Mouse (Mus musculus): Measurements from ENCODE around the gene Serpinf1. TPM values are rescaled to one million over a fixed set of nuclear protein-coding genes. Genes with fewer than 3 reads are reported as not detected.

Serpinf1 gene
- polyA plus RNA-seq, 1 experiment, result 27.5 TPM

DNA sequence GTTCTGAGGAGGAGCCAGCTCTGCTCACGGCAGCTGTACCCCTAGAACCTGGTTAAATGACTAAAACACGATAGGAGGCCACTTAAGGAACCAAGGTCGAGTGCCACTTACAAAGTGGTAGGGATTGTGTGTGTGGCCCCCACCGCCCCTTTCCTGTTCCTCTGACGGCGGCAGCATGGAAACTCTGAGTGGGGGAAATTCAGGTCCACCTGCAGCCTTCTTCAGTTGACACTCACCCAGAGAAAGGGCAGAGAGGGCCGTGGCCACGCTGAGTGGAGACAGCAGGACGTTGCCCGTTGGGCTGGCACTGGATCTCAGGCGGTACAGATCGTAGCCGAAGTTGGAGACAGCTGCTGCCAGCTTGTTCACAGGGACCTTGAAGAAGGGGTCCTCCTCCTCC, 6.5 kb downstream of the Serpinf1 start:
- H3K4me1 ChIP-seq (ENCODE audit: control insufficient read depth, insufficient read depth, low read length), result no peaks in the 10 kb centered on the region
- TF ChIP-seq POLR2A (IDR thresholded peaks at IDR 0.05; ENCODE audit: borderline replicate concordance, insufficient read depth, low read length) (no peak), CTCF (IDR thresholded peaks at IDR 0.05; ENCODE audit: borderline replicate concordance, insufficient read depth, low read depth, low read length) (no peak)
- WGBS, result 57% methylated on average over 13 of the region's 13 CpGs
- no peak overlapping the region for H3K4me3 ChIP-seq (replicated peaks; ENCODE audit: insufficient read depth, low read depth, low read length)
- H3K27ac ChIP-seq (ENCODE audit: insufficient read depth, low read length), result no peak overlapping the region
- no peaks in the 10 kb centered on the region for H3K27me3 ChIP-seq (ENCODE audit: control insufficient read depth, insufficient read depth, low read length)
- no peak for DNase-seq

DNA sequence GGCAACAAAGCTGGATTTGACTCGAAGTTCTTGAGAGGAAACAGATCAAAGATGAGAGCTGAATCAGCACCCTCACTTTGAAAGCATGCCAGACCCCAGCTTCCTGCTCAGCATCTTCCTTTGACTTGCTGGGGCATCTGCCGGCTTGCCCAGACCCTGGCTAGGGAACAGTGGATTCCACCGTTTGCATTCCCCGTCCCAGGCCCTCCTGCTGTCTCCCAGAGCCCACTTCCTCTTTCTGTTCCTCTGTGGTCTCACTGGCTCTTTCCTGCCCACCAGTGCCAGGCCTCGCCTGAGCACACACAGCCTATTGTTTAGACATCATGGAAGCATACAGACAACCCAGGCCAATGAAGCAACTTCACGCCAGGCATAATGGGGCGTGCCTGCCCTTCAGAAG, 7.4 kb downstream of the Serpinf1 start:
- Histone ChIP-seq H3K4me3 (replicated peaks; ENCODE audit: insufficient read depth, low read depth, low read length) (no peak overlapping the region), H3K4me1 (ENCODE audit: control insufficient read depth, insufficient read depth, low read length) (no peaks in the 10 kb centered on the region), H3K27me3 (ENCODE audit: control insufficient read depth, insufficient read depth, low read length) (no peaks in the 10 kb centered on the region), H3K27ac (ENCODE audit: insufficient read depth, low read length) (no peak overlapping the region)
- no peak for TF ChIP-seq CTCF (IDR thresholded peaks at IDR 0.05; ENCODE audit: borderline replicate concordance, insufficient read depth, low read depth, low read length)
- no peak for TF ChIP-seq POLR2A (IDR thresholded peaks at IDR 0.05; ENCODE audit: borderline replicate concordance, insufficient read depth, low read length)
- WGBS, result 27% methylated on average over 7 of the region's 7 CpGs
- no peak for DNase-seq

DNA sequence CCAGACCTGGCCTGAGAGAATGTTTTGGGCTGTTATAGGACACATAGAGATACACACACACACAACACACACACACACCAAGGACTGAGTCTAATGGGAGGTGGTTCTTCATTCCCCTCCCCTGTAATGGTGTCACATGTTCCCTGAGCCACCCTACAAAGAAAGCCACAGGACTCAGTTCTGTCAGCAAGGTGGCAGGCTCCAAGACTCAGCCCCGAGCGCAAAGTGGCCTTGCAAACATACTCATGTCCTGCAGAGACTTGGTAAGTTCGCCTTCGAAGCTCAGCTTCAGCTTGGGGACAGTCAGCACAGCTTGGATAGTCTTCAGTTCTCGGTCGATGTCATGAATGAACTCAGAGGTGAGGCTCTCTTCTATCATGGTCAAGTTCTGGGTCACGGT, 11.9 kb downstream of the Serpinf1 start:
- TF ChIP-seq CTCF (IDR thresholded peaks at IDR 0.05; ENCODE audit: borderline replicate concordance, insufficient read depth, low read depth, low read length) (no peak), POLR2A (IDR thresholded peaks at IDR 0.05; ENCODE audit: borderline replicate concordance, insufficient read depth, low read length) (no peak)
- DNase-seq, result no peak
- no peak overlapping the region for H3K27ac ChIP-seq (ENCODE audit: insufficient read depth, low read length)
- H3K27me3 ChIP-seq (ENCODE audit: control insufficient read depth, insufficient read depth, low read length), result no peaks in the 10 kb centered on the region
- H3K4me1 ChIP-seq (ENCODE audit: control insufficient read depth, insufficient read depth, low read length), result no peaks in the 10 kb centered on the region
- 89% methylated on average over 7 of the region's 7 CpGs for WGBS
- H3K4me3 ChIP-seq (replicated peaks; ENCODE audit: insufficient read depth, low read depth, low read length), result no peak overlapping the region

DNA sequence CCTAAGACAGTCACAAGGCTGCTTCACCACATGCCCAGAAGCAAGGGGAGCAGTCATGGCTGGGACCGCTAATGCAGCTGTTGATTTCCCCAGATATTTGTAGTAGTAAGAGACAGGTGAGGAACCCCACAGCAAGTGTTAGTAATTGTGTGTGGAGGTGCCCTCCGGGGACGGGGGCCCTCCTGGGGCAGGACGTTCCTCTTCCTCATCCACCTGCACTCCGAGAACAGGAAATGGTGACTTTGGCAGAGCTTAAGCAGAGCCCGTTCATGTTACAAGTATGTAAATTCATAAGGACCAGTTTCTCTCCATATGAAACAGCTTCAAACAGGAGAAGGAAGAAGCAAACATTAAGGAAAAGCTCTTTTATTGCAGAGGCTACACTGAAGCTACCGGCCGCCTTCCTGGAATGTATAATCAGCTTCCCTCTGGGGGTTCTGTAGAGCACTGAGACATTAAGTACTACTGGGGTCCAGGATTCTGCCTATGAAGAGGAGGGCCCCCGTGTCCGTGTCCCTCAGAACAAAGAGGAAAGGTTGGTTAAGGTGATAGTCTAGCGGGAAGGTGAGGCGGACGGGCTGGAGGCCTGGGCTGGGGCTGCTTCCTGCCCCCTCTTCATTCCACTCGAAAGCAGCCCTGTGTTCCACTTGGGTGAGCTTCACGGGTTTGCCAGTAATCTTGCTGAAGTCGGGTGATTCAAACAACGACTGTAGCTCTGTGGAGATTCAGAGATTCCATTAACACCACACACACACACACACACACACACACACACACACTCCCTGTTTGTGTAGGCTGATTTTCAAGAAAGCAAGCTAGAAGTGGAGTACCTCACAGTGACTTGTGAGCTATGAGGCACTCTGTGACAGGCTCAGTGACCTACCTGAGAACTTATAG, 12.6 kb downstream of the Serpinf1 start:
- Histone ChIP-seq H3K27me3 (ENCODE audit: control insufficient read depth, insufficient read depth, low read length) (no peaks in the 10 kb centered on the region), H3K27ac (ENCODE audit: insufficient read depth, low read length) (no peak overlapping the region), H3K4me3 (replicated peaks; ENCODE audit: insufficient read depth, low read depth, low read length) (no peak overlapping the region), H3K4me1 (ENCODE audit: control insufficient read depth, insufficient read depth, low read length) (peaks cover under 1% of the 10 kb centered on the region; the same call in 1 of the 2 replicates)
- 76% methylated on average over 17 of the region's 17 CpGs for WGBS
- no peak for DNase-seq
- TF ChIP-seq CTCF (IDR thresholded peaks at IDR 0.05; ENCODE audit: borderline replicate concordance, insufficient read depth, low read depth, low read length), result no peak
- TF ChIP-seq POLR2A (IDR thresholded peaks at IDR 0.05; ENCODE audit: borderline replicate concordance, insufficient read depth, low read length), result no peak

DNA sequence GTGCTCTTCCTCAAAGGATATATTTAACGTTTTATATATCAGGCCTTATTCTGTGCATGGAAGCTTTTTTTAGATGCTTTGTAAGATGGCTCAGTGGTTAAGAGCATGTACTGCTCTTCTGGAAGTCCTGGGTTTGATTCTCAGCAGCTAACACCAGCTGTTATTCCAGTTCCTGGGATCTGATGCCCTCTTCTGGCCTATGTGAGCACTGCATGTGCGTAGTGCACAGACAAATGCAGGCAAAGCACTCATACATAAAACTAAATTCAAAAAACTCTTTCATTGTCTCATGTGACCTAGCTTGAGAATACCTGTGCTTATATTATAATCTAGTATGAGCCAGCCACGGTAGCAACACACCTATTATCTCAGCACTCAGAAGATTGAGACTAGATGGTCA, 15.6 kb downstream of the Serpinf1 start:
- Histone ChIP-seq H3K4me3 (replicated peaks; ENCODE audit: insufficient read depth, low read depth, low read length) (no peak overlapping the region), H3K27ac (ENCODE audit: insufficient read depth, low read length) (no peak overlapping the region), H3K27me3 (ENCODE audit: control insufficient read depth, insufficient read depth, low read length) (no peaks in the 10 kb centered on the region), H3K4me1 (ENCODE audit: control insufficient read depth, insufficient read depth, low read length) (peaks cover 6% of the 10 kb centered on the region; the same call in 1 of the 2 replicates)
- TF ChIP-seq CTCF (IDR thresholded peaks at IDR 0.05; ENCODE audit: borderline replicate concordance, insufficient read depth, low read depth, low read length) (peak; percentile 39), POLR2A (IDR thresholded peaks at IDR 0.05; ENCODE audit: borderline replicate concordance, insufficient read depth, low read length) (no peak)
- DNase-seq, result peak; percentile 13 to 30
- 63% methylated on average over 3 of the region's 3 CpGs for WGBS

DNA sequence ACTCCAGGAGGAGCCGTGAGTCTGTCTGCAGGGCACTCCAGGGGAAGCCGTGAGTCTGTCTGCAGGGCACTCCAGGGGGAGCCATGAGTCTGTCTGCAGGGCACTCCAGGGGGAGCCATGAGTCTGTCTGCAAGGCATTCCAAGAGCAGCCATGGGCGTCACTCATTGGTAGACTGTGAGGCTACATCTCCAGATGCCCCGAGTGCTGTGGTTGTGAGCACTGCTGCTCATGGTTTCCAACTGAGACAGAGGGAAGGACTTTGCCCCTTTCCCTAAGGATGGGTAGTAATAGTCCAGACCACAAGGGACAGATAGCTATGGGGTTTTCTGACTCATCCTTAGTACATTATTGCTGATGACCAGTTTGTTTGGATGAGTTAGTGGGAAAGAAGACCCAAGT, 16.4 kb downstream of the Serpinf1 start:
- no peak for DNase-seq
- WGBS, result 65% methylated on average over 4 of the region's 4 CpGs

DNA sequence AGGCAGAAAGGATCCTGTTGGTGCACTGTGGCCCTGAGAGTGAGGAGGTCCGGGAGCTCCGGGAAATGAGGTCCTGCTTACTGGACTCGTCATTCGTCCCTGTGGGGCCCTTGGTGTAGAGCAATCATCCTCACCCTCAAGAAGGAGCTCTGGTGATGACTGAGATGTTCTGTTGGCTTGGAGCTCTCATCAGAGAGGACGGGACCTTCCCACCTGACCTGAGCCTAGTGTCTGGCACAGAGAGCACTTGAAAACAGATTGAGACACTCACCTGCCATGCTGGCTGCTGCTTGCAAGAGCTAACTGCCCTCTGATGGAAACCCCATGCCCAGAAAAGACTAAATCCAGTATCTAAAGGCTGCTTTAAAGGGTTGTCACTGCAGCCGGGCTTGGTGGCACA, 17.7 kb downstream of the Serpinf1 start:
- Histone ChIP-seq H3K27me3 (ENCODE audit: control insufficient read depth, insufficient read depth, low read length) (no peaks in the 10 kb centered on the region), H3K4me3 (replicated peaks; ENCODE audit: insufficient read depth, low read depth, low read length) (no peak overlapping the region), H3K27ac (ENCODE audit: insufficient read depth, low read length) (no peak overlapping the region; the same call in 1 of the 2 replicates), H3K4me1 (ENCODE audit: control insufficient read depth, insufficient read depth, low read length) (peaks cover 11% of the 10 kb centered on the region)
- peak; percentile 29 to 41 for DNase-seq
- no peak for TF ChIP-seq CTCF (IDR thresholded peaks at IDR 0.05; ENCODE audit: borderline replicate concordance, insufficient read depth, low read depth, low read length)
- TF ChIP-seq POLR2A (IDR thresholded peaks at IDR 0.05; ENCODE audit: borderline replicate concordance, insufficient read depth, low read length), result no peak
- WGBS, result 45% methylated on average over 6 of the region's 6 CpGs

More for the DNA sequence above, 16.4 kb downstream of the Serpinf1 start:
- no peak for TF ChIP-seq POLR2A (IDR thresholded peaks at IDR 0.05; ENCODE audit: borderline replicate concordance, insufficient read depth, low read length)
- no peak for TF ChIP-seq CTCF (IDR thresholded peaks at IDR 0.05; ENCODE audit: borderline replicate concordance, insufficient read depth, low read depth, low read length)
- H3K4me3 ChIP-seq (replicated peaks; ENCODE audit: insufficient read depth, low read depth, low read length), result no peak overlapping the region
- no peaks in the 10 kb centered on the region for H3K27me3 ChIP-seq (ENCODE audit: control insufficient read depth, insufficient read depth, low read length)
- no peak overlapping the region for H3K27ac ChIP-seq (ENCODE audit: insufficient read depth, low read length)
- peaks cover 6% of the 10 kb centered on the region; the same call in 1 of the 2 replicates for H3K4me1 ChIP-seq (ENCODE audit: control insufficient read depth, insufficient read depth, low read length)
